Mouse (Mus musculus) hindbrain, embryonic 11.5 days (tissue): ENCODE data around the gene Hnrnpc. TPM values are rescaled to one million over a fixed set of nuclear protein-coding genes. Genes with fewer than 3 reads are reported as not detected.
"Not testable (repeated sequence)": the region's sequence is repeated elsewhere in the genome, so short reads cannot be mapped to it uniquely, and the experiment has no call there.

ENCODE experiments used
- ATAC-seq: fragments of 200-750 bp; cut with Nextera tagmentation; 2 replicates; pipeline ENCODE4 v1.8.0; 2017; ENCODE audit warnings: mild to moderate bottlenecking, moderate TSS enrichment, moderate library complexity; ENCODE audit not compliant: low FRiP score
- DNase-seq: peaks from one replicate; pipeline ENCODE4 v3.0.0-alpha.2; 2015; ENCODE audit warnings: low spot score
- H3K27ac ChIP-seq: fragments of 300-500 bp; sonication (generic); 2 replicates; pipeline ENCODE4 v1.5.1; 2014; ENCODE audit warnings: mild to moderate bottlenecking, low read depth, low read length
- H3K27me3 ChIP-seq: fragments of 300-500 bp; sonication (generic); 2 replicates; pipeline ENCODE4 v1.6.1; 2014; ENCODE audit warnings: mild to moderate bottlenecking, low read length, moderate library complexity, mixed read lengths; ENCODE audit not compliant: control insufficient read depth, insufficient read depth
- H3K36me3 ChIP-seq: fragments of 300-500 bp; sonication (generic); 2 replicates; pipeline ENCODE4 v1.6.1; 2014; ENCODE audit warnings: mild to moderate bottlenecking, low read length, moderate library complexity, mixed read lengths; ENCODE audit not compliant: control insufficient read depth, insufficient read depth
- H3K4me1 ChIP-seq: fragments of 300-500 bp; sonication (generic); replicated peaks from 2 replicates; pipeline ENCODE4 v1.6.1; 2014; ENCODE audit warnings: low read length, mixed read lengths; ENCODE audit not compliant: control insufficient read depth, insufficient read depth
- H3K4me2 ChIP-seq: fragments of 300-500 bp; sonication (generic); replicated peaks from 2 replicates; pipeline ENCODE4 v1.6.1; 2014; ENCODE audit warnings: mild to moderate bottlenecking, low read depth, low read length
- H3K4me3 ChIP-seq: fragments of 300-500 bp; sonication (generic); 2 replicates; pipeline ENCODE4 v1.5.1; 2014; ENCODE audit warnings: low read depth, low read length
- H3K9ac ChIP-seq: fragments of 300-500 bp; sonication (generic); 2 replicates; pipeline ENCODE4 v1.6.1; 2014; ENCODE audit warnings: low read depth, low read length
- H3K9me3 ChIP-seq: fragments of 300-500 bp; sonication (generic); 2 replicates; pipeline ENCODE4 v1.6.1; 2016; ENCODE audit warnings: low read length; ENCODE audit not compliant: control insufficient read depth
- WGBS: fragments of 180-500 bp; shearing (Covaris S2); extraction: QIAGEN DNeasy Blood & Tissue Kit; methylation state at CpG from one replicate; pipeline ENCODE4 v1.1.7; 2014; 5-methylcytosine and 5-hydroxymethylcytosine counted together
- polyA plus RNA-seq: library from polyadenylated mRNA; unstranded; fragments of >200 nt; fragmentation: Nextera tagmentation; extraction: Ambion mirVana; gene quantifications from 2 replicates; pipeline ENCODE4 v1.2.1, GENCODE M21; 2014

The Hnrnpc gene
- polyA plus RNA-seq, 1 experiment from 2014 or later: 962 TPM

- not testable (repeated sequence) for H3K4me2 ChIP-seq, H3K27ac ChIP-seq, H3K9me3 ChIP-seq, H3K36me3 ChIP-seq, H3K4me1 ChIP-seq, ATAC-seq, H3K27me3 ChIP-seq, H3K9ac ChIP-seq, H3K4me3 ChIP-seq, DNase-seq
- 92% methylated on average over 3 of the region's 3 CpGs for WGBS
Measured at GRCm38 (mm10) chr14:52052720-52053119, 51.1 kb downstream of the Hnrnpc start.

- H3K9ac ChIP-seq: no peak overlapping the region
- ATAC-seq (peak; percentile 45; the same call in 1 of the 2 replicates), DNase-seq (no peak)
- H3K4me3 ChIP-seq: no peak overlapping the region
- H3K27ac ChIP-seq: no peak overlapping the region
- no peaks in the 10 kb centered on the region for H3K36me3 ChIP-seq
- H3K9me3 ChIP-seq: no peaks in the 10 kb centered on the region
- no peak overlapping the region for H3K4me2 ChIP-seq
- WGBS: 48% methylated on average over 9 of the region's 9 CpGs
- no peaks in the 10 kb centered on the region for H3K27me3 ChIP-seq
- H3K4me1 ChIP-seq: no peaks in the 10 kb centered on the region
Measured at GRCm38 (mm10) chr14:52045966-52046565, 57.8 kb downstream of the Hnrnpc start.

GRCm38 (mm10) chr14:52044901-52045678 lies 58.7 kb downstream of the Hnrnpc start:
- Histone ChIP-seq H3K4me1 (no peaks in the 10 kb centered on the region), H3K9me3 (no peaks in the 10 kb centered on the region), H3K4me3 (no peak overlapping the region), H3K27ac (no peak overlapping the region), H3K27me3 (no peaks in the 10 kb centered on the region), H3K4me2 (no peak overlapping the region), H3K36me3 (no peaks in the 10 kb centered on the region), H3K9ac (no peak overlapping the region)
- ATAC-seq (0 out of 2 replicates have a peak, but pooled peaks have one; percentile 64), DNase-seq (peak; percentile 44)
- WGBS: 8% methylated on average over 8 of the region's 8 CpGs

- ATAC-seq (no peak), DNase-seq (no peak)
- Histone ChIP-seq H3K36me3 (no peaks in the 10 kb centered on the region), H3K9ac (no peak overlapping the region), H3K9me3 (no peaks in the 10 kb centered on the region), H3K27ac (no peak overlapping the region), H3K4me1 (no peaks in the 10 kb centered on the region), H3K4me3 (no peak overlapping the region), H3K27me3 (no peaks in the 10 kb centered on the region), H3K4me2 (no peak overlapping the region)
- 78% methylated on average over 6 of the region's 6 CpGs for WGBS
Measured at GRCm38 (mm10) chr14:52043446-52043845, 60.4 kb downstream of the Hnrnpc start.

- not testable (repeated sequence) for H3K4me2 ChIP-seq, DNase-seq, H3K27me3 ChIP-seq, ATAC-seq, H3K9ac ChIP-seq, H3K27ac ChIP-seq, H3K4me1 ChIP-seq, H3K9me3 ChIP-seq, H3K4me3 ChIP-seq, H3K36me3 ChIP-seq
- 64% methylated on average over 3 of the region's 3 CpGs for WGBS
Measured at GRCm38 (mm10) chr14:52042359-52042758, 61.5 kb downstream of the Hnrnpc start, which contains the start of gene Olfr221. Olfr221 (minus strand) TSS chr14:52042459.

- 86% methylated on average over 5 of the region's 5 CpGs for WGBS
- Histone ChIP-seq H3K4me2 (no peak overlapping the region), H3K27me3 (no peaks in the 10 kb centered on the region), H3K36me3 (no peaks in the 10 kb centered on the region), H3K27ac (no peak overlapping the region), H3K4me3 (no peak overlapping the region), H3K9me3 (no peaks in the 10 kb centered on the region), H3K9ac (no peak overlapping the region), H3K4me1 (no peaks in the 10 kb centered on the region)
- DNase-seq: no peak
- ATAC-seq: no peak
Measured at GRCm38 (mm10) chr14:52039332-52039731, 64.5 kb downstream of the Hnrnpc start.

- no peak overlapping the region for H3K4me3 ChIP-seq
- no peaks in the 10 kb centered on the region for H3K4me1 ChIP-seq
- 91% methylated on average over 6 of the region's 6 CpGs for WGBS
- DNase-seq: no peak
- no peak overlapping the region for H3K9ac ChIP-seq
- H3K4me2 ChIP-seq: no peak overlapping the region
- no peaks in the 10 kb centered on the region for H3K27me3 ChIP-seq
- no peak for ATAC-seq
- H3K27ac ChIP-seq: no peak overlapping the region
- H3K9me3 ChIP-seq: no peaks in the 10 kb centered on the region
- no peaks in the 10 kb centered on the region for H3K36me3 ChIP-seq
Measured at GRCm38 (mm10) chr14:52035926-52036325, 67.9 kb downstream of the Hnrnpc start.

GRCm38 (mm10) chr14:52026342-52026741 lies 77.5 kb downstream of the Hnrnpc start:
- peaks cover 2% of the 10 kb centered on the region; the same call in 1 of the 2 replicates for H3K4me1 ChIP-seq
- H3K4me3 ChIP-seq: no peak overlapping the region
- no peaks in the 10 kb centered on the region for H3K36me3 ChIP-seq
- H3K27ac ChIP-seq: no peak overlapping the region
- H3K27me3 ChIP-seq: no peaks in the 10 kb centered on the region
- no peaks in the 10 kb centered on the region for H3K9me3 ChIP-seq
- DNase-seq: no peak
- no peak overlapping the region for H3K4me2 ChIP-seq
- ATAC-seq: no peak
- H3K9ac ChIP-seq: no peak overlapping the region
- 93% methylated on average over 4 of the region's 4 CpGs for WGBS

- Histone ChIP-seq H3K27me3 (no peaks in the 10 kb centered on the region), H3K4me1 (peaks cover 2% of the 10 kb centered on the region; the same call in 1 of the 2 replicates), H3K9me3 (no peaks in the 10 kb centered on the region), H3K4me2 (no peak overlapping the region), H3K27ac (no peak overlapping the region), H3K9ac (no peak overlapping the region), H3K4me3 (no peak overlapping the region), H3K36me3 (no peaks in the 10 kb centered on the region)
- WGBS: 91% methylated on average over 2 of the region's 2 CpGs
- ATAC-seq (no peak), DNase-seq (no peak)
Measured at GRCm38 (mm10) chr14:52024133-52024532, 79.7 kb downstream of the Hnrnpc start.
